Mouse (Mus musculus): ENCODE measurements at regions not wholly inside any gene's neighbourhood (a gene's known extent, or its start where the extent isn't known, plus 50 kb on each side); places are given as distances from the start of the nearest gene placed in this dataset.

GRCm38 (mm10) chr6:6414654-6415610 is 163.5 kb downstream of the Sem1 start:
- ATAC-seq (ENCODE audit: insufficient number of reproducible peaks, low FRiP score, low TSS enrichment, low read depth) (no peak), DNase-seq (ENCODE audit: low spot score) (no peak)
- Histone ChIP-seq H3K27ac (replicated peaks; ENCODE audit: low read depth, low read length) (no peak overlapping the region), H3K4me1 (ENCODE audit: control insufficient read depth, insufficient read depth, low read length) (no peaks in the 10 kb centered on the region), H3K9me3 (ENCODE audit: control insufficient read depth, low read length) (no peaks in the 10 kb centered on the region), H3K4me3 (ENCODE audit: low read depth, low read length) (no peak overlapping the region), H3K27me3 (ENCODE audit: control insufficient read depth, insufficient read depth, low read length) (no peaks in the 10 kb centered on the region), H3K9ac (ENCODE audit: low read length) (no peak overlapping the region), H3K4me2 (ENCODE audit: low read depth, severe bottlenecking) (no peak overlapping the region), H3K36me3 (ENCODE audit: control insufficient read depth, insufficient read depth, low read length) (no peaks in the 10 kb centered on the region)
- WGBS = 75% methylated on average over 9 of the region's 9 CpGs

- Histone ChIP-seq H3K4me1 (ENCODE audit: control insufficient read depth, insufficient read depth, low read length) (no peaks in the 10 kb centered on the region), H3K9me3 (ENCODE audit: control insufficient read depth, low read length) (no peaks in the 10 kb centered on the region), H3K27ac (replicated peaks; ENCODE audit: low read depth, low read length) (no peak overlapping the region), H3K9ac (ENCODE audit: low read length) (no peak overlapping the region), H3K4me2 (ENCODE audit: low read depth, severe bottlenecking) (no peak overlapping the region), H3K36me3 (ENCODE audit: control insufficient read depth, insufficient read depth, low read length) (no peaks in the 10 kb centered on the region), H3K4me3 (ENCODE audit: low read depth, low read length) (no peak overlapping the region), H3K27me3 (ENCODE audit: control insufficient read depth, insufficient read depth, low read length) (no peaks in the 10 kb centered on the region)
- DNase-seq (ENCODE audit: low spot score) (no peak), ATAC-seq (ENCODE audit: insufficient number of reproducible peaks, low FRiP score, low TSS enrichment, low read depth) (no peak)
- whole genome bisulfite sequencing = 67% methylated on average over 3 of the region's 3 CpGs
These were observed 180.5 kb downstream of the Sem1 start for GRCm38 (mm10) chr6:6397997-6398396.

- H3K27ac ChIP-seq (replicated peaks; ENCODE audit: low read depth, low read length) = no peak overlapping the region
- WGBS = 62% methylated on average over 16 of the region's 16 CpGs
- no peaks in the 10 kb centered on the region for H3K27me3 ChIP-seq (ENCODE audit: control insufficient read depth, insufficient read depth, low read length)
- no peak overlapping the region for H3K4me2 ChIP-seq (ENCODE audit: low read depth, severe bottlenecking)
- H3K9me3 ChIP-seq (ENCODE audit: control insufficient read depth, low read length) = no peaks in the 10 kb centered on the region
- H3K9ac ChIP-seq (ENCODE audit: low read length) = no peak overlapping the region
- no peaks in the 10 kb centered on the region for H3K4me1 ChIP-seq (ENCODE audit: control insufficient read depth, insufficient read depth, low read length)
- H3K4me3 ChIP-seq (ENCODE audit: low read depth, low read length) = no peak overlapping the region
- DNase-seq (ENCODE audit: low spot score) = peak; percentile 45
- ATAC-seq (ENCODE audit: insufficient number of reproducible peaks, low FRiP score, low TSS enrichment, low read depth) = no peak
- H3K36me3 ChIP-seq (ENCODE audit: control insufficient read depth, insufficient read depth, low read length) = no peaks in the 10 kb centered on the region
These were observed 172.8 kb upstream of the Slc25a13 start for GRCm38 (mm10) chr6:6389454-6390445.

GRCm38 (mm10) chr6:6388835-6389440 is 172.0 kb upstream of the Slc25a13 start:
- no peak overlapping the region for H3K4me3 ChIP-seq (ENCODE audit: low read depth, low read length)
- no peaks in the 10 kb centered on the region for H3K4me1 ChIP-seq (ENCODE audit: control insufficient read depth, insufficient read depth, low read length)
- no peak overlapping the region for H3K27ac ChIP-seq (replicated peaks; ENCODE audit: low read depth, low read length)
- no peak overlapping the region for H3K4me2 ChIP-seq (ENCODE audit: low read depth, severe bottlenecking)
- WGBS = 27% methylated on average over 5 of the region's 5 CpGs
- no peaks in the 10 kb centered on the region for H3K9me3 ChIP-seq (ENCODE audit: control insufficient read depth, low read length)
- DNase-seq (ENCODE audit: low spot score) (no peak), ATAC-seq (ENCODE audit: insufficient number of reproducible peaks, low FRiP score, low TSS enrichment, low read depth) (no peak)
- H3K36me3 ChIP-seq (ENCODE audit: control insufficient read depth, insufficient read depth, low read length) = no peaks in the 10 kb centered on the region
- H3K9ac ChIP-seq (ENCODE audit: low read length) = no peak overlapping the region
- no peaks in the 10 kb centered on the region for H3K27me3 ChIP-seq (ENCODE audit: control insufficient read depth, insufficient read depth, low read length)

- 87% methylated on average over 5 of the region's 5 CpGs for WGBS
- DNase-seq (ENCODE audit: low spot score) (no peak), ATAC-seq (ENCODE audit: insufficient number of reproducible peaks, low FRiP score, low TSS enrichment, low read depth) (no peak)
- H3K4me3 ChIP-seq (ENCODE audit: low read depth, low read length) = no peak overlapping the region
- H3K27ac ChIP-seq (replicated peaks; ENCODE audit: low read depth, low read length) = no peak overlapping the region
- no peaks in the 10 kb centered on the region for H3K27me3 ChIP-seq (ENCODE audit: control insufficient read depth, insufficient read depth, low read length)
- no peaks in the 10 kb centered on the region for H3K4me1 ChIP-seq (ENCODE audit: control insufficient read depth, insufficient read depth, low read length)
- H3K9ac ChIP-seq (ENCODE audit: low read length) = no peak overlapping the region
- no peaks in the 10 kb centered on the region for H3K36me3 ChIP-seq (ENCODE audit: control insufficient read depth, insufficient read depth, low read length)
- no peak overlapping the region for H3K4me2 ChIP-seq (ENCODE audit: low read depth, severe bottlenecking)
- H3K9me3 ChIP-seq (ENCODE audit: control insufficient read depth, low read length) = no peaks in the 10 kb centered on the region
These were observed 170.6 kb upstream of the Slc25a13 start for GRCm38 (mm10) chr6:6387571-6387970.

- ATAC-seq (ENCODE audit: insufficient number of reproducible peaks, low FRiP score, low TSS enrichment, low read depth) = no peak
- WGBS = 80% methylated on average over 7 of the region's 7 CpGs
- H3K4me3 ChIP-seq (ENCODE audit: low read depth, low read length) = no peak overlapping the region
These were observed 168.0 kb upstream of the Slc25a13 start for GRCm38 (mm10) chr6:6384971-6385370.

GRCm38 (mm10) chr6:6384441-6384840 is 167.5 kb upstream of the Slc25a13 start:
- H3K9ac ChIP-seq (ENCODE audit: low read length) = no peak overlapping the region
- no peaks in the 10 kb centered on the region for H3K27me3 ChIP-seq (ENCODE audit: control insufficient read depth, insufficient read depth, low read length)
- WGBS = 72% methylated on average over 6 of the region's 6 CpGs
- no peak for DNase-seq (ENCODE audit: low spot score)
- H3K4me2 ChIP-seq (ENCODE audit: low read depth, severe bottlenecking) = no peak overlapping the region
- ATAC-seq (ENCODE audit: insufficient number of reproducible peaks, low FRiP score, low TSS enrichment, low read depth) = no peak
- no peaks in the 10 kb centered on the region for H3K9me3 ChIP-seq (ENCODE audit: control insufficient read depth, low read length)
- no peak overlapping the region for H3K4me3 ChIP-seq (ENCODE audit: low read depth, low read length)
- no peak overlapping the region for H3K27ac ChIP-seq (replicated peaks; ENCODE audit: low read depth, low read length)
- no peaks in the 10 kb centered on the region for H3K36me3 ChIP-seq (ENCODE audit: control insufficient read depth, insufficient read depth, low read length)
- no peaks in the 10 kb centered on the region for H3K4me1 ChIP-seq (ENCODE audit: control insufficient read depth, insufficient read depth, low read length)

More at GRCm38 (mm10) chr6:6384971-6385370, 168.0 kb upstream of the Slc25a13 start:
- Histone ChIP-seq H3K27ac (replicated peaks; ENCODE audit: low read depth, low read length) (no peak overlapping the region), H3K4me1 (ENCODE audit: control insufficient read depth, insufficient read depth, low read length) (no peaks in the 10 kb centered on the region), H3K9me3 (ENCODE audit: control insufficient read depth, low read length) (no peaks in the 10 kb centered on the region), H3K4me2 (ENCODE audit: low read depth, severe bottlenecking) (no peak overlapping the region), H3K36me3 (ENCODE audit: control insufficient read depth, insufficient read depth, low read length) (no peaks in the 10 kb centered on the region), H3K27me3 (ENCODE audit: control insufficient read depth, insufficient read depth, low read length) (no peaks in the 10 kb centered on the region), H3K9ac (ENCODE audit: low read length) (no peak overlapping the region)
- DNase-seq (ENCODE audit: low spot score) = no peak

GRCm38 (mm10) chr6:6372421-6372820 is 155.4 kb upstream of the Slc25a13 start:
- no peaks in the 10 kb centered on the region for H3K36me3 ChIP-seq (ENCODE audit: control insufficient read depth, insufficient read depth, low read length)
- no peak overlapping the region for H3K9ac ChIP-seq (ENCODE audit: low read length)
- H3K27ac ChIP-seq (replicated peaks; ENCODE audit: low read depth, low read length) = no peak overlapping the region
- no peak for ATAC-seq (ENCODE audit: insufficient number of reproducible peaks, low FRiP score, low TSS enrichment, low read depth)
- 90% methylated on average over 3 of the region's 3 CpGs for WGBS
- H3K27me3 ChIP-seq (ENCODE audit: control insufficient read depth, insufficient read depth, low read length) = no peaks in the 10 kb centered on the region
- no peak overlapping the region for H3K4me3 ChIP-seq (ENCODE audit: low read depth, low read length)
- no peak for DNase-seq (ENCODE audit: low spot score)
- no peaks in the 10 kb centered on the region for H3K9me3 ChIP-seq (ENCODE audit: control insufficient read depth, low read length)
- H3K4me2 ChIP-seq (ENCODE audit: low read depth, severe bottlenecking) = no peak overlapping the region
- H3K4me1 ChIP-seq (ENCODE audit: control insufficient read depth, insufficient read depth, low read length) = no peaks in the 10 kb centered on the region
